Mouse (Mus musculus): ENCODE data around the gene Tenm2. TPM values are rescaled to one million over a fixed set of nuclear protein-coding genes. Genes with fewer than 3 reads are reported as not detected.
A peak's percentile ranks its signal among the peaks of the same experiment; 100 is the strongest.

The Tenm2 gene
- polyA plus RNA-seq, 1 experiment from 2014 or later = 0.06 TPM

DNA sequence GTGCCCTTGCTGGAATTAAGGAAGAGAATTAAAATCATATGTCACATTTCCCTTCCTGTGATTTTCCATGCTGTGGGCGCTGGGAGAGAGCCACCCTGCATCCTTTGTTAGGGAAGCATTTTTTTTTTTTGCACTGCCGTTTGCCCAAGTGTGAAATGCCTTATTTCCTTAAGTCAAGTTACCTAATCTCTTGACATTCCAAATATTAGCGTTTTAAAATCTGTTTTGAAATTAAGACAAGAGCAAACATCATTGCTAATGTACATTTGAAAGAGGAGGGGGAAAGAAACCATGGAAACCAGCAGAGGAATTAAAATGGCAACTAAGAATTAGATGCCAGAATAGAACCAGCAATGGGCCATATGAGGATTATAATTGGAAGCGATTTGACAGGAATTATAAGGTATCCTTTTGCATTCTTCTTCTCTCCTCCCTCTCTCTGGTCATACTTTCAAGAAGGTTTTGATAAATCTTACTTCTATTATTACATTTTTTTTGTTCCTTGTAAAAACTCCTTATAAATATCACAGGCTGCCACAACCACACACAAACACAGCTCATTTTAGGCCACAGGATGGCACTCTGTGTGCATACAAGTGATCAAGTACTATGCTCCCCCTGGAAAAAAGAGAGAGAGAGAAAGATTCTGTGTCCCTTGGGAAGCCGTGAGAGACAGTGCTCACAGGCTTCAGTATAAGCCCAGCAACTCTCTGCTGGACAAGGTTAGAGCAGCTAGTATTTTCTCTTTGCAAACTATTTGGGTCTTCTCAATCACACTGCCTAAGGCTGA is 246.8 kb downstream of the Tenm2 start:
- CTCF ChIA-PET = no interaction called here
- no peaks in the 10 kb centered on the region for H3K27me3 ChIP-seq
- ATAC-seq = no peak
- in situ Hi-C loops (cut with MboI; ENCODE audit: low pct_unique_long_range_greater_than_20kb) = no loop called here
- no peak for DNase-seq (ENCODE audit: low read depth, low spot score)
- TF ChIP-seq CTCF (IDR thresholded peaks at IDR 0.05) = no peak
- POLR2A ChIA-PET = no interaction called here

DNA sequence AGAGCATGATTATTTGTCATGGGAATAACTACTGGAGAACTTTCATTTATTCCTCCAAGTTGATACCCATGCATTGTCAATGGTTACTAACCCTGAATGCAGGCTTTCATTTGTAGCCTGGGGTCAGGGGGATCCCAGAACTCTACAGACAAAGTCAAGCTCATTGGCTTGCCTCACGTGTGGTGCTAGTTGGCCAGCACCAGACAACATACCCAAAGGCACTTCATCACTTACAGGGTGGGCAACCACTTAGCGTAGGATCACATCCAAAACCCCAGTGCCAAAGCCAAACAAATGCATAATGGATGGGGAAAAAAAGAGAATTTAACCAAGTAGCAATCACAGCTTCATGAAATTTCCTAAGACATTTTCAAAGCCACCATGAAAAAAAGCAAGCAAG is 261.6 kb downstream of the Tenm2 start:
- DNase-seq (ENCODE audit: low read depth, low spot score) (no peak), ATAC-seq (no peak)
- in situ Hi-C loops (cut with MboI; ENCODE audit: low pct_unique_long_range_greater_than_20kb) = no loop called here
- ChIA-PET POLR2A (no interaction called here), CTCF (no interaction called here)
- no peaks in the 10 kb centered on the region for H3K27me3 ChIP-seq
- no peak for TF ChIP-seq CTCF (IDR thresholded peaks at IDR 0.05)

DNA sequence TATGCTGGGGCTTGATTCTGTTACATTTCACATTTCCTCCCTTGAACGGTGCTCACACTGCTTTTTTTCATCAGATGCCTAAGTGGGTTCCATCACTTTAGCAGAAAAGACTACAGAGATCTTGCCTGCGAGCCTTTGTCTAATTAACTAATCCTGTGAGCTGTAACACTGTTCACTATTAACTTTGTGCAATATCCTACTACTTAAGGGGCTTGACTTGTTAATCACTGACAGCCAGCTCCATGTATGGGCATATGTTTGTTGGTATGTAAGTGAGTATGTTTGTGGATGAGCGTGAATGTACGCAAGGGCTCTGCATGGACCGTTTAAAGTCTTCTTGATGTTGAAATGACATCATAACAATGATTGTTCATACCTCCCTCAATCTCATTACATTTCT is 277.7 kb downstream of the Tenm2 start:
- DNase-seq (ENCODE audit: low read depth, low spot score) = no peak
- no peak for TF ChIP-seq CTCF (IDR thresholded peaks at IDR 0.05)
- no peak for ATAC-seq
- POLR2A ChIA-PET = no interaction called here
- no peaks in the 10 kb centered on the region for H3K27me3 ChIP-seq
- CTCF ChIA-PET = no interaction called here
- in situ Hi-C loops (cut with MboI; ENCODE audit: low pct_unique_long_range_greater_than_20kb) = no loop called here

DNA sequence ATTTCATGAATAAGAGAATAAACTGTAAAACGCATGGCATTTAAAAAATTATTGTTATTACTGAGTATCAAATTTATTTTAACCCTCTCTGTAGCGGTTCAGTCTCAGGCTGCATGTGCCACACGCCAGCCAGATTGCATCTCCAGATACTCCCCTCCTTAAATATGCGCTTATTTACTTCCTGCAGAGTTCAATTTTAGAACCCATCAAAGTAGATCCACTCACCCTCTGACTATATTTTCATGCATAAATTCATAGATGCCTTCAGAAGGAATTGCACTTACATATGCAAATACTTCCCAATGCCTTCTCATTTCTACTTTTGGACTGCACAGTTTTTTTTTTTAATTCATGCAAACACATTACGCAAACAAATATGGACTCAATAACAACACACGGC is 294.3 kb downstream of the Tenm2 start:
- in situ Hi-C loops (cut with MboI; ENCODE audit: low pct_unique_long_range_greater_than_20kb) = no loop called here
- DNase-seq (ENCODE audit: low read depth, low spot score) (no peak), ATAC-seq (no peak)
- ChIA-PET POLR2A (no interaction called here), CTCF (interaction anchor here (1.8 kb wide), 1 partner anchor 12 kb away, joined by 4 read pairs; no protein-coding TSS in a partner anchor)
- no peak for TF ChIP-seq CTCF (IDR thresholded peaks at IDR 0.05)
- H3K27me3 ChIP-seq = no peaks in the 10 kb centered on the region

DNA sequence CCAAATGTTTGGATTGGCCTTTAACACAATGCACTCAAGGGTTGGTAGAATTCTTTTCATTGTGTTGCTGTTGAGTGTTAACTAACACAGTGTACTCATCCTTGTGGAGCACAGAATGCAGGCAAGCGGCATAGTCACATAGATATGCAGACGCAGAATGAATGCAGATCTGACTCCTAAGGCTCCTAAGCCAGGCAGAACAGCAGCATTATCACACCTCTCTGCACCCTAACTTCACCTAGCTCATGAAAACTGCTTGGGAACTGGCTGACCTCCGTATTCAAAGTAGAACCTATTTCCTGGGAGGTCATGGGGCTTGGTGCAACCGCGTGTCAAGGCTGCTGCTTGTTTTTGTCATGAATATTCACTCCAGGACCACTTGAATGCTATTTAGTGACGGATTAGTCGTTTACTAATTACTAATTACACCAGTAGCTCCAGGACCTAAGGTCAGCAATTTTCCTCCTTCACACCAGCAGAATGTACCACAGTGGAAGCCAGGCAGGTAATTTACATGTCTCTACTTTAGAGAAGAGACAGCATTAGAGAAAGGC is 295.1 kb downstream of the Tenm2 start:
- in situ Hi-C loops (cut with MboI; ENCODE audit: low pct_unique_long_range_greater_than_20kb) = no loop called here
- ChIA-PET CTCF (interaction anchor here (1.8 kb wide), 1 partner anchor 11 kb away, joined by 4 read pairs; no protein-coding TSS in a partner anchor), POLR2A (no interaction called here)
- TF ChIP-seq CTCF (IDR thresholded peaks at IDR 0.05) = no peak
- H3K27me3 ChIP-seq = no peaks in the 10 kb centered on the region
- DNase-seq (ENCODE audit: low read depth, low spot score) = no peak
- ATAC-seq = no peak

DNA sequence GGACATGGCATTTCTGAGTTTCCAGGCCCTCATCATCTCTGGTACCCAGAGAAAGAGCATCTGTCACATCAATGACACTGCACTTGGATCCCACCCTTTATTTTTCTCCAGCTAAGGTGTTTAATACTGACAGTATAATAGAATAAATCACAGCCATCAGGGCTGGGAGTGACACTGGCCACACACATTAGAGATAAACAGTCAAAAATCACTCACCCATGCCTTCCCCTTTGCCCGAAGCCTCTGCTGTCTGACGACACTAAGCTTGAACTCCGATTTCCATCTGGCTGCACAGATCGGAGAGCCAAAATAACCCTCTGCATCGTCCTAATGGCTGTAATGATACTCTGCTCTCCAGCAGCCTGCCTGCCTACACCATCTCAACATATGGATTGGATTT is 305.9 kb downstream of the Tenm2 start:
- ATAC-seq = no peak
- no peaks in the 10 kb centered on the region for H3K27me3 ChIP-seq
- POLR2A ChIA-PET = no interaction called here
- CTCF ChIA-PET = interaction anchor here (0.9 kb wide), 1 partner anchor 11 kb away, joined by 4 read pairs; no protein-coding TSS in a partner anchor
- in situ Hi-C loops (cut with MboI; ENCODE audit: low pct_unique_long_range_greater_than_20kb) = no loop called here
- no peak for DNase-seq (ENCODE audit: low read depth, low spot score)
- TF ChIP-seq CTCF (IDR thresholded peaks at IDR 0.05) = no peak

DNA sequence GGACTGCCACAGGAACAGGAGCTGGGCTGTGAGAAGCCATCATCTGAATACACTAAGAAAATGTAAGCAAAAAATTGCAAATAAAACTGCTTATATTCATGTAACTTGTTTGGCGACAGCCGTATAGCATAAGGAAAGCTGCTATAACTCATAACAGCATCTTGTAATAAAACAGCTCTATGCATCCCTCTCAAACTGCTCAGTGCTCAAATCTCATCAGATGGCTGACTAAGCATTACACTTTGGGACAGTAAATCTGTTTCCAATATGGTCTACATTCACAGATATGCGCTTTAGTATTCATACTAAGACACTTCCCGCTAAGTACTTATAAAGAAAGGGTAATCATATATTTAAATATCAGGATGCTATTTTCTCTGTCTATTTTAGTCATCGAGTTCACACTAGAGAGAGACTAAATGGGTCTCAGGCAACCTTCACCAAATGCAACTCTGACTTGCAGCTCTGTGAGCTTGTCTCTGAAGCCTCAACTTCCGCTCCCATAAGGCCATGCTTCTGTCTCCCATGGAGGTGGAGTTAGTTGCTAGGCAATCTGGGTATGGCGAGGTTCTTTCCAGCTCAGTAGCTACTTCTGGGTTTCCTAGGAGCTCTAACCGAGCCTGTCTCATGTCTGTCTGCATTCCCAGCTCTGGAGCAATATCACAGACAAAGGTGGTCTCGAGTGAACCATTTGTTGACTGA is 308.9 kb downstream of the Tenm2 start:
- DNase-seq (ENCODE audit: low read depth, low spot score) (no peak), ATAC-seq (no peak)
- TF ChIP-seq CTCF (IDR thresholded peaks at IDR 0.05) = no peak
- CTCF ChIA-PET = no interaction called here
- in situ Hi-C loops (cut with MboI; ENCODE audit: low pct_unique_long_range_greater_than_20kb) = no loop called here
- POLR2A ChIA-PET = no interaction called here
- no peaks in the 10 kb centered on the region for H3K27me3 ChIP-seq

DNA sequence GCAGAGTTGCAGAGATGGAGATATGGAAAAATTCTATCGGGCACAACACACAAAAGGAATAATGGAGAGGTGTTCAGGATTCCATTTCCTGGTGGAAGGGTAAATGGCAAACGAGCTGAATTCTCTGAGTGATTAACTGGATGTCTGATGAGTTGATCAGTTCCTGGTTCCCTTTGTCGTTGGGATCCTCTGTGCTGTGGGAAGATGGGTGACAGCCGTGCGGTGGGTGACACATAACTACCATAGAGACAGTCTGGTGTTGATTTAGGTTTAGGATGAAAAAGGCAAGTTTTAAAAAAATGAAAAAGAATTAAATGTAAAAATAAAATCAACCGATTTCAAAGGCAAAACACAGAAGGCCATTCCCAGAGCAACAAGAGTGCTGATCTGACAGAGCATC is 316.5 kb downstream of the Tenm2 start:
- POLR2A ChIA-PET = interaction anchor here (0.7 kb wide), 1 partner anchor 1176 kb away, joined by 3 read pairs; no protein-coding TSS in a partner anchor
- in situ Hi-C loops (cut with MboI; ENCODE audit: low pct_unique_long_range_greater_than_20kb) = no loop called here
- no peak for ATAC-seq

DNA sequence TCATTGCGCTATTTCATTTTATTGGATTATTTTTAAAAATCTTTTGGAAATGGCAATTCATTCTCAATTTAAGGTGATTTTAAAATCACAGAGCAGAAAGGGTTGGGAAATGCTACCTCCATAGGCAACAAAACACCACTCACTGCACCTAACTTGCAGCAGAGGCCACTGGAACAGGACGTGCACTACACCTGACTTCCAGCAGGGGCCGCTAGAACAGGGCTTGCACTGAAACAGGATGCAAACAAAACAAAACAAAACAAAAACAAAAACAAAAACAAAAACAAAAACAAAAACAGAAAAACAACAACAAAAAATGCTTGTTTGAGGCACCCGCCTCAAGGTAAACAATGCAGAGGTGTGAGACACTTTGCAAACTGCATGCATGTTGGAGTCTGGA is 324.4 kb downstream of the Tenm2 start:
- peaks cover 4% of the 10 kb centered on the region for H3K27me3 ChIP-seq
- ChIA-PET POLR2A (no interaction called here), CTCF (no interaction called here)
- ATAC-seq = no peak
- in situ Hi-C loops (cut with MboI; ENCODE audit: low pct_unique_long_range_greater_than_20kb) = no loop called here
- DNase-seq (ENCODE audit: low read depth, low spot score) = no peak
- peak; percentile 51 for TF ChIP-seq CTCF (IDR thresholded peaks at IDR 0.05)

More for the DNA sequence above, 316.5 kb downstream of the Tenm2 start:
- peaks cover 6% of the 10 kb centered on the region for H3K27me3 ChIP-seq
- CTCF ChIA-PET = no interaction called here
- DNase-seq (ENCODE audit: low read depth, low spot score) = no peak
- TF ChIP-seq CTCF (IDR thresholded peaks at IDR 0.05) = no peak

DNA sequence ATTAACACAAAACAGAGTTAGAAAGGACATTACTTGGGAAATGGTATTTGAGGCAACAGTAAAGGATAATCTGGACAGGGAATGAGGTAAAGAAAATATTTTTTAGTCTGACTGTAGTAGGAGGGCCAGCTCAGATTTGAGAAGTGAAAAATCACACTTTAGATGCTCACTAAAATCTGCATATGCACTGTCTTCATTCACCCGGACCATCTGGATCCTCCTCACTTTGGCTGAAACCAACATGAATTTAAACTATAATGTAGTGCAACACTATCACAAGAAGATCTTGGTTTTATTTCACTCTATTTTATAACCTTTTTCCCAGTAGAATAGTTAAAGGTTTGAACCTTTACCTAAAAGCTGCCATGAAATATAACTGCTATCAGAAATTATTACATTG is 326.7 kb downstream of the Tenm2 start:
- DNase-seq (ENCODE audit: low read depth, low spot score) = no peak
- H3K27me3 ChIP-seq = peaks cover 4% of the 10 kb centered on the region
- TF ChIP-seq CTCF (IDR thresholded peaks at IDR 0.05) = no peak
- POLR2A ChIA-PET = no interaction called here
- CTCF ChIA-PET = no interaction called here
- no peak for ATAC-seq
- in situ Hi-C loops (cut with MboI; ENCODE audit: low pct_unique_long_range_greater_than_20kb) = no loop called here

DNA sequence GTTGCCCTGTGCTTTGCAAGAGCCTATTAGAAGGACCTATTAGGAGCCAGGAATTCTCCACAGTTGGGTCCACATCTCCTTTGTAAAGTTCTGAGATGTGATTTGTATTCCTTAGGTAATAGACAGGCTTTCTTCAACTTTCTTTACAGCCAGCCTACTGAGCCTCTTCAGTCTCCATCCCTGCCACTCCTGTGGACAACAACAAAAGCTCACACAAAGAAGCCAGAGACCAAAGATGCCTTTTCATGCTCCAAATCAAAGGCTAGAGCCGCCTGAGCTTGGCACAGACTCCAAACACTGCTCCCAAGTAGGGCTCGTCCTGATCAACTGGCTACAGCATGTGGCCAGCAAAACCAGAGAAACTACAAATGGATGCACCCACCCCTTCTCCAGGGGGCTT is 333.5 kb downstream of the Tenm2 start:
- CTCF ChIA-PET = no interaction called here
- POLR2A ChIA-PET = no interaction called here
- DNase-seq (ENCODE audit: low read depth, low spot score) (no peak), ATAC-seq (no peak)
- no peaks in the 10 kb centered on the region for H3K27me3 ChIP-seq
- no peak for TF ChIP-seq CTCF (IDR thresholded peaks at IDR 0.05)
- in situ Hi-C loops (cut with MboI; ENCODE audit: low pct_unique_long_range_greater_than_20kb) = no loop called here

All from Patski (cell line).